Mouse (Mus musculus) myocyte (in vitro differentiated cells): Measurements from ENCODE around the gene Mapk10. TPM values are rescaled to one million over a fixed set of nuclear protein-coding genes. Genes with fewer than 3 reads are reported as not detected.

Source experiments
- H3K27me3 ChIP-seq: one replicate; pipeline ENCODE4 v1.6.1; 2011; ENCODE audit not compliant: control insufficient read depth, insufficient read depth, insufficient read length
- H3K36me3 ChIP-seq: one replicate; pipeline ENCODE4 v1.6.1; 2011; ENCODE audit not compliant: control insufficient read depth, insufficient read depth
- H3K4me2 ChIP-seq: one replicate; pipeline ENCODE4 v1.6.1; 2011; ENCODE audit warnings: low read depth, control low read depth
- H3K4me3 ChIP-seq: one replicate; pipeline ENCODE4 v1.5.1; 2011; ENCODE audit warnings: mild to moderate bottlenecking, control low read depth, moderate library complexity
- H3K79me2 ChIP-seq: one replicate; pipeline ENCODE4 v1.6.1; 2011; ENCODE audit not compliant: control insufficient read depth, insufficient read depth
- H3ac ChIP-seq: one replicate; pipeline ENCODE4 v1.6.1; 2011; ENCODE audit not compliant: control insufficient read depth, insufficient read length
- CEBPB ChIP-seq: IDR thresholded peaks from 2 replicates; pipeline ENCODE4 v1.6.1; 2011; ENCODE audit warnings: mild to moderate bottlenecking, moderate library complexity; ENCODE audit not compliant: poor library complexity, insufficient read depth, severe bottlenecking
- E2F4 ChIP-seq: IDR thresholded peaks from one replicate; pipeline ENCODE4 v1.6.1; 2011; ENCODE audit warnings: mild to moderate bottlenecking, control low read depth, moderate library complexity; ENCODE audit not compliant: insufficient read depth
- MAX ChIP-seq: IDR thresholded peaks from one replicate; pipeline ENCODE4 v1.6.1; 2011; ENCODE audit warnings: low read depth, mild to moderate bottlenecking, control low read depth
- MYOD1 ChIP-seq, 3 experiments: IDR thresholded peaks; one replicate each; pipeline ENCODE4 v1.6.1; 2011; ENCODE audit warnings: control low read depth in 2 of 3, low read depth in 2 of 3, mild to moderate bottlenecking in 2 of 3, moderate library complexity in 1 of 3; ENCODE audit not compliant: insufficient read length in 2 of 3, control insufficient read depth in 1 of 3
- MYOG ChIP-seq, 3 experiments: IDR thresholded peaks; one replicate each; pipeline ENCODE4 v1.6.1; 2011; ENCODE audit warnings: control low read depth in 2 of 3, low read depth in 2 of 3, mild to moderate bottlenecking in 2 of 3; ENCODE audit not compliant: insufficient read length in 2 of 3, control insufficient read depth in 1 of 3, insufficient read depth in 1 of 3
- POLR2A ChIP-seq: IDR thresholded peaks from one replicate; pipeline ENCODE4 v1.6.1; 2011; ENCODE audit warnings: low read depth, mild to moderate bottlenecking, control low read depth, moderate library complexity; ENCODE audit not compliant: insufficient read length
- POLR2AphosphoS2 ChIP-seq: IDR thresholded peaks from one replicate; pipeline ENCODE4 v1.6.1; 2011; ENCODE audit warnings: low read depth, control low read depth; ENCODE audit not compliant: insufficient read length
- REST ChIP-seq: IDR thresholded peaks from one replicate; pipeline ENCODE4 v1.6.1; 2011; ENCODE audit warnings: mild to moderate bottlenecking, control low read depth, moderate library complexity; ENCODE audit not compliant: insufficient read depth, insufficient read length
- SRF ChIP-seq: IDR thresholded peaks from one replicate; pipeline ENCODE4 v1.6.1; 2011; ENCODE audit warnings: low read depth; ENCODE audit not compliant: control insufficient read depth, insufficient read length
- TCF12 ChIP-seq: IDR thresholded peaks from one replicate; pipeline ENCODE4 v1.6.1; 2011; ENCODE audit warnings: mild to moderate bottlenecking, control low read depth; ENCODE audit not compliant: poor library complexity, insufficient read depth, severe bottlenecking
- TCF3 ChIP-seq: IDR thresholded peaks from one replicate; pipeline ENCODE4 v1.6.1; 2011; ENCODE audit warnings: low read depth, control low read depth; ENCODE audit not compliant: insufficient read length
- USF1 ChIP-seq: IDR thresholded peaks from one replicate; pipeline ENCODE4 v1.6.1; 2011; ENCODE audit warnings: low read depth, mild to moderate bottlenecking, control low read depth, moderate library complexity
- polyA plus RNA-seq: library from polyadenylated mRNA; unstranded; fragments of >200 nt; fragmentation: generic; extraction: Trizol; gene quantifications from one replicate; pipeline ENCODE4 v1.2.1, GENCODE M21; 2012; ENCODE audit warnings: missing spikeins

Gene Mapk10
- polyA plus RNA-seq, 1 experiment, result 0.05 TPM

DNA sequence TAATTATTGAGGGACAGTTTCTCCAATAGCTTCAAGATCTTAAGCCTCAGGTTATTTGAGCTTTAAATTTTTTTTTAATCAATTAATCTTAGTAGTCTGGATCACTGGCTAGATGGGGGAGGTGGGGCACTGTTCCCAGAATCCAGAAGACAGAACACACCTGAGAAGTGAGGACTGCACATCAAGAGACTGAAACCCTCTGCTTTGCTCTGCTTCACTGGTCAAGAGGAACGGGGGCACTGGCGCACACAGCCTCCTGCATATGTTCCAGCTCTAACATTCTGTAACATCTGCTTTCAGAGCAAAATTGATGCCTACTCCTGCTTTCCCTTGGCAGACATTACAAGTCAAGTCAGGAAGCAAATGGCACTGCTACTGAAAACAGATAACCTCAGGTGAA is 290.9 kb downstream of the Mapk10 start:
- TF ChIP-seq CEBPB (no peak), MYOG (IDR thresholded peaks at IDR 0.05; ENCODE audit: control insufficient read depth in 1 of 3, insufficient read depth in 1 of 3, insufficient read length in 2 of 3, low read depth in 2 of 3) (no peak), MAX (no peak), E2F4 (no peak), POLR2A (no peak), REST (no peak), SRF (no peak), TCF12 (no peak), USF1 (no peak), POLR2AphosphoS2 (no peak), MYOD1 (IDR thresholded peaks at IDR 0.05; ENCODE audit: control insufficient read depth in 1 of 3, insufficient read length in 2 of 3, low read depth in 2 of 3) (no peak), TCF3 (no peak)
- Histone ChIP-seq H3K4me2 (no peak overlapping the region), H3K79me2 (no peaks in the 10 kb centered on the region), H3K4me3 (no peak overlapping the region), H3K36me3 (no peaks in the 10 kb centered on the region), H3ac (no peak overlapping the region), H3K27me3 (no peaks in the 10 kb centered on the region)

DNA sequence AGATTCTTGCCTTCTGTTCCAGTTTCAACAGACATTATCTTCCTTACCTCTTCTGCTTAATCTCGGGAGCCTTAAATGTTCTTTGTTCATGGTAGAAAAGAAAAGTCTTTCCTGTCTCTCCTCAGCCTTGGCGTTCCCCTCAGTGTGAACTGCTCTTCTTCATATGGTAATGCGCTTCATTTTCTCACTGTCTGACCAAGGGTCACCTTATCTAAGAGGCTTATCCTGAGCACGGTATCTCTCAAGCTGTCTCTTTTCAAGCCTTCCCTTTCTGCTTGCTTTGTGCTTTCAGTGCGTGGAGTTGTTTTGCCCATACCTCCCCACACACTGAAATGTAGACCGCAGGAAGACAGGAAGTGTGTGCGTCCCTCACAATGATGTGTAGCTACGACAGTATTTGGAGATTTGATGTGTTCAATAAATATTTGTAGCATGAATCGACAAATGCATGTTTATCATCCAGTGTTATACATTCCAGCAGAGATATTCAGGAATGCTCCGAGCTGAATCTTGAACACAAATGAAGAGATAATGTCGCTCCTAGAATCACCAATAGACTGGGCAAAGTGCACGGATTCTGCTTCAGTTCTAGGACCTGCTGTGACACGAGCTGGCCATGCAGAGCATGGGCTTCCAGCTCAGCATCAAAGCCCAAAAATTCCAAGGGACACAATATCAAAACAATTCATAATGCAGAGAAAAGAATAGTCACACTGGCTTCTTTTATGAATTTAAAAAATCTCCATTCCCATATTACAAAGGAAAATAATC is 305.5 kb downstream of the Mapk10 start:
- Histone ChIP-seq H3K4me3 (no peak overlapping the region), H3K36me3 (no peaks in the 10 kb centered on the region), H3ac (no peak overlapping the region), H3K4me2 (no peak overlapping the region), H3K27me3 (no peaks in the 10 kb centered on the region), H3K79me2 (no peaks in the 10 kb centered on the region)
- no peak for TF ChIP-seq MYOG (IDR thresholded peaks at IDR 0.05; ENCODE audit: control insufficient read depth in 1 of 3, insufficient read depth in 1 of 3, insufficient read length in 2 of 3, low read depth in 2 of 3)

DNA sequence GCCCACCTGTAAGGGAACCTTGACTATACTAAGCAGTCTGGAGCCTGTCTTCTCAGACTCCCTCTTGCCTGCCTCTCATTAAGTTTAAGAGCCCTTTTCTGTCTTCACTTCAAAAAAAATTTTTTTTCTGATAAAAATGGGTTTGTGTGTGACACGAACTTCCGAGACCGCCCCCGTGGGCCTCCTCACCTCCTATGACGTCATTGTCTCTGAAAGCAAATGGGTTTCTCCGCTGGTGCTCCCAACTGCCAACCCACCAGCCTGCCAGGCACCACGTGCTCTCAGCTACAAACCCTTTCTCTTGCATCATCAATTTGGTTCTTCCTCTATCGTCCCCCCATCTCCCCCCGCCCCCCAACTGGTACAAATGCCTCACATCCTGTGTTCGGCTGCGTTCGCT is 307.1 kb downstream of the Mapk10 start:
- TF ChIP-seq TCF3 (no peak), MYOD1 (IDR thresholded peaks at IDR 0.05; ENCODE audit: control insufficient read depth in 1 of 3, insufficient read length in 2 of 3, low read depth in 2 of 3) (no peak), POLR2A (no peak), TCF12 (no peak), CEBPB (no peak), REST (no peak), MYOG (IDR thresholded peaks at IDR 0.05; ENCODE audit: control insufficient read depth in 1 of 3, insufficient read depth in 1 of 3, insufficient read length in 2 of 3, low read depth in 2 of 3) (no peak), MAX (no peak), SRF (no peak), USF1 (no peak), E2F4 (no peak), POLR2AphosphoS2 (no peak)
- no peak overlapping the region for H3ac ChIP-seq
- no peak overlapping the region for H3K4me3 ChIP-seq
- H3K79me2 ChIP-seq, result no peaks in the 10 kb centered on the region
- H3K27me3 ChIP-seq, result no peaks in the 10 kb centered on the region
- H3K4me2 ChIP-seq, result no peak overlapping the region
- H3K36me3 ChIP-seq, result no peaks in the 10 kb centered on the region

DNA sequence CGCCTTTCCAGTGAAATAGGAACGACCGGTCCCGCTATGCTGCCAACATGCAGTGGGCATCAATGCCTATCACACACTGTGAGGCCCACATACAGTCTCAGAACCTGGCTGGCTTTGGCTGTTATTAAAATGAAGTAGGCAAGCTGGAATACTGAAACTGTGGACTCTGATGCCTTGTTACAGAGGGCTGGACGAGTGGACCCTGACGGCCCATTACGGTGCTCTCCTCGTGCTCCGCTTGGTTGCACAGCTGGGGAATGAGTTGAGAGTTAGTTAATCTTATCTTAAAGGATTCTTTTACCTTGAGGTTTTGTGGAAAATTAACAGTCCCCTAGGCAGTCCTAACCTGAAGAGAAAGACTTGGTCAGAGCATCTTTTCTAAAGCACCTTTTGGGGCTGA is 307.6 kb downstream of the Mapk10 start:
- Histone ChIP-seq H3K36me3 (no peaks in the 10 kb centered on the region), H3K4me2 (no peak overlapping the region), H3K4me3 (no peak overlapping the region), H3K79me2 (no peaks in the 10 kb centered on the region), H3ac (no peak overlapping the region), H3K27me3 (no peaks in the 10 kb centered on the region)
- TF ChIP-seq MYOG (IDR thresholded peaks at IDR 0.05; ENCODE audit: control insufficient read depth in 1 of 3, insufficient read depth in 1 of 3, insufficient read length in 2 of 3, low read depth in 2 of 3), result no peak
- TF ChIP-seq TCF3, result no peak
- TF ChIP-seq POLR2A, result no peak
- TF ChIP-seq REST, result no peak
- TF ChIP-seq USF1, result no peak
- TF ChIP-seq POLR2AphosphoS2, result no peak
- no peak for TF ChIP-seq SRF

DNA sequence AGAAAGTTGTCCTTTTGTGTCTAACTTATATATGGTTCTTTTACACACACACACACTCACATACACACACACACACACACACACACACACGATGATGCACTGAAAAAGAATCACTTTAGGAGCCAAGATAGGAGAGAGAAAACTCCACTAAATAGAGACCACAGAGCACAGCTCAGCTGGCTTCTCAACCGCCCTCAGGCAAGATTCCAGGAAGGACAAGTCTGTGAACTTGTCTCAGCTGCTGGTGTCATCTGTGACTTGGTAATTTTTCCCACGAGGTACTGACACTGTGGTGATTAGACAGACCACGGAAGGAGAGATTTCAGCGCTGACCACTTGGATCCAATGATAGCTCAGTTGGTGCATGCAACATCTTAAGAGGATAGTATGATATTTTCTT is 310.0 kb downstream of the Mapk10 start:
- no peaks in the 10 kb centered on the region for H3K36me3 ChIP-seq
- TF ChIP-seq REST (no peak), TCF12 (no peak), MYOG (IDR thresholded peaks at IDR 0.05; ENCODE audit: control insufficient read depth in 1 of 3, insufficient read depth in 1 of 3, insufficient read length in 2 of 3, low read depth in 2 of 3) (peak in 1 of 3 experiments; percentile 11), E2F4 (no peak), TCF3 (no peak), SRF (no peak), POLR2AphosphoS2 (no peak), USF1 (no peak)
- H3K4me2 ChIP-seq, result no peak overlapping the region
- H3K4me3 ChIP-seq, result no peak overlapping the region
- H3K79me2 ChIP-seq, result no peaks in the 10 kb centered on the region
- H3K27me3 ChIP-seq, result no peaks in the 10 kb centered on the region
- H3ac ChIP-seq, result no peak overlapping the region
